Mouse (Mus musculus) neural tube, embryonic 14.5 days (tissue): Measurements from ENCODE around the gene Isca1. TPM values are rescaled to one million over a fixed set of nuclear protein-coding genes. Genes with fewer than 3 reads are reported as not detected.
"Not testable (repeated sequence)": the region's sequence is repeated elsewhere in the genome, so short reads cannot be mapped to it uniquely, and the experiment has no call there.

ENCODE experiments used
- ATAC-seq: fragments of 200-750 bp; cut with Nextera tagmentation; 2 replicates; pipeline ENCODE4 v1.8.0; 2017; ENCODE audit warnings: low read depth, mild to moderate bottlenecking, moderate TSS enrichment, moderate library complexity
- H3K27ac ChIP-seq: fragments of 300-500 bp; sonication (generic); 2 replicates; pipeline ENCODE4 v1.5.1; 2014; ENCODE audit warnings: low read depth, mild to moderate bottlenecking, control low read depth, low read length, moderate library complexity, mixed read lengths
- H3K27me3 ChIP-seq: fragments of 300-500 bp; sonication (generic); 2 replicates; pipeline ENCODE4 v1.6.1; 2014; ENCODE audit warnings: low read length; ENCODE audit not compliant: control insufficient read depth, insufficient read depth
- H3K36me3 ChIP-seq: fragments of 300-500 bp; sonication (generic); 2 replicates; pipeline ENCODE4 v1.6.1; 2014; ENCODE audit warnings: low read length, mixed read lengths; ENCODE audit not compliant: control insufficient read depth, insufficient read depth
- H3K4me1 ChIP-seq: fragments of 300-500 bp; sonication (generic); 2 replicates; pipeline ENCODE4 v1.6.1; 2014; ENCODE audit warnings: low read length; ENCODE audit not compliant: control insufficient read depth, insufficient read depth
- H3K4me2 ChIP-seq: fragments of 300-500 bp; sonication (generic); 2 replicates; pipeline ENCODE4 v1.6.1; 2014; ENCODE audit warnings: mild to moderate bottlenecking, low read depth, low read length, control low read depth
- H3K4me3 ChIP-seq: fragments of 300-500 bp; sonication (generic); 2 replicates; pipeline ENCODE4 v1.5.1; 2014; ENCODE audit warnings: low read depth, low read length, control low read depth, mixed read lengths
- H3K9ac ChIP-seq: fragments of 300-500 bp; sonication (generic); replicated peaks from 2 replicates; pipeline ENCODE4 v1.6.1; 2014; ENCODE audit warnings: low read depth, mild to moderate bottlenecking, control low read depth, low read length, mixed read lengths
- H3K9me3 ChIP-seq: fragments of 300-500 bp; sonication (generic); 2 replicates; pipeline ENCODE4 v1.6.1; 2016; ENCODE audit warnings: low read length; ENCODE audit not compliant: control insufficient read depth
- WGBS: fragments of 180-500 bp; shearing (Covaris S2); extraction: QIAGEN DNeasy Blood & Tissue Kit; methylation state at CpG from one replicate; pipeline ENCODE4 v1.1.7; 2014; 5-methylcytosine and 5-hydroxymethylcytosine counted together
- polyA plus RNA-seq: library from polyadenylated mRNA; unstranded; fragments of >200 nt; fragmentation: Nextera tagmentation; extraction: Ambion mirVana; gene quantifications from 2 replicates; pipeline ENCODE4 v1.2.1, GENCODE M21; 2014

The Isca1 gene
- polyA plus RNA-seq, 1 experiment from 2014 or later: 200 TPM

DNA sequence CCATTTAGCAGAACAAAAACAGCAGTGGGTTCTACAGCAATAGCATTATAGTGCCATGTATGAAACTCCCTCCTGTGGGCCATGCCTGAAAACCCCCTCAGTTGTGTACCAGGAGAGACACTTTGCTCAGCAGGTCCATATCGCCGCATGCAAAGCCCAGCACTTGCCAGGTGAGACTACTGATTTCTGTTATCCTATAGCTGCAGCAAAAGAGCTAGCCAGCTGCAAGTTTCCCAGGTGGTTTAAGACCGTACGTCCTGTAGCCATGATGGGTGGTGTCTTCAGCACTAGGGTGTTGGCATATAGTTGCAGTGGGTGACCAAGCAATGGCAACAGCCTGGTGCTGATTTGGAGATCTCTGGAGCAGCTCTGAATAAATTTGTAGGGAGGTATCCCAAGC, 30.2 kb downstream of the Isca1 start:
- no peak overlapping the region for H3K9ac ChIP-seq
- no peak overlapping the region for H3K4me3 ChIP-seq
- H3K4me1 ChIP-seq: no peaks in the 10 kb centered on the region
- H3K9me3 ChIP-seq: no peaks in the 10 kb centered on the region
- H3K36me3 ChIP-seq: no peaks in the 10 kb centered on the region
- ATAC-seq: no peak
- no peaks in the 10 kb centered on the region for H3K27me3 ChIP-seq
- no peak overlapping the region for H3K4me2 ChIP-seq
- 98% methylated on average over 4 of the region's 4 CpGs for WGBS
- no peak overlapping the region for H3K27ac ChIP-seq

DNA sequence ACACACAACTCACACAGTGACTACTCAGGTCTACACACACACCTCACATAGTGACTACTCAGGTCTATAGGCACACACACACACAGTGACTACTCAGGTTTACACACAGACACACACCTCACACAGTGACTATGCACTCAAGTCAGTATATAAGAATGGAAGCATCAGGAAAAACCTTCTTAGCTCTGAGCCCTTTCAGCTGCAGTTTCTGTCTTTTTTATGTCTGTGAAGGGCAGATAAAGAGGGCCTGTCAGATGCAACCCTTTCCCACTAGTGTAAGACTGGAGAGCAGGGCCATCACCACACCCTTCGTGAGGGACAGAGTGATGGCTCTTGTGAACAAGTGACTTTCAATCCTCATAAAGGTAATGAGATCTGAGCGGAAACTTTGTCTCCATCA, 31.2 kb downstream of the Isca1 start:
- H3K27me3 ChIP-seq: no peaks in the 10 kb centered on the region
- no peak overlapping the region for H3K4me2 ChIP-seq
- no peak overlapping the region for H3K9ac ChIP-seq
- no peaks in the 10 kb centered on the region for H3K4me1 ChIP-seq
- no peaks in the 10 kb centered on the region for H3K36me3 ChIP-seq
- ATAC-seq: no peak
- H3K9me3 ChIP-seq: no peaks in the 10 kb centered on the region
- 90% methylated on average over 2 of the region's 2 CpGs for WGBS
- H3K27ac ChIP-seq: no peak overlapping the region
- no peak overlapping the region for H3K4me3 ChIP-seq

DNA sequence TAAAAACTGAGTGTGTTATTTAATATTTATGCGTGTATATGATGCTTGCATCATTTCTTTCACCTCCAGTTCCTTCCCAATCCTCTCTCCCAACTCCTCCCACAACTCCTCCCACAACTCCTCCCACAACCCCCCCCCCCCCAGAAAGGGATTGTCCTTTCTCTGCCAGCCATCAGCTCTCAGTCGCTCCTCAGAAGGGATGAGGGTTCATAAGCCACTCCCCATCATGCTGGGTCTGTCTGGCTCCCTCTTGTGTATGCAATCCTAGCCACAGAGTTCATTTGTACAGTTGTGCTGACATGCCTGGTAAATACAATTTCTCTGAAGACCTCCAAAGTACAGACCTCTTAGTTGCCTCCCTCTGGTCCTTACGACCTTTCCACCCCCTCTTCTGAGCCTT, 34.4 kb downstream of the Isca1 start:
- H3K4me2 ChIP-seq: no peak overlapping the region
- no peaks in the 10 kb centered on the region for H3K36me3 ChIP-seq
- H3K27ac ChIP-seq: no peak overlapping the region
- H3K4me1 ChIP-seq: no peaks in the 10 kb centered on the region
- peak; percentile 38; the same call in 1 of the 2 replicates for ATAC-seq
- no peaks in the 10 kb centered on the region for H3K27me3 ChIP-seq
- no peak overlapping the region for H3K9ac ChIP-seq
- H3K4me3 ChIP-seq: no peak overlapping the region
- no peaks in the 10 kb centered on the region for H3K9me3 ChIP-seq
- 35% methylated on average over 3 of the region's 3 CpGs for WGBS

DNA sequence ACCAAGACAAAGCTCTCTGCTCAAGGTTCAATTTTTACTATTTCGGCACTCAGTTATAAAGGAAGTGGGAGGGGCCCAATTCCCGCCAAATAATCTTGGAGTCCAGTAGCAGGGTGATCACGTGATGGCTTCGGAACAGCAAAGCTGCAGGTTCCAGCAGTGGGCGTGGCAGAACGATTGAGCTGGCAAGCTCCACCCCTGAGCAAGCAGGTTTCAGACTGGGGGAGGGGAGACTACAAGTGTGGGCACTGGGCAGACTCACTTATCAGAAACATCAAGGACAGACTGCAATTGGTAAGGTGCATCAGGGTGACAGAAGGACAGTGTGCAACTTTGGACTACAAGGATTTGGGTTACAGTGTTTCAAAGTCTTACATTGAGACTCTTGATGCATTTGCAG, 35.3 kb downstream of the Isca1 start:
- H3K9ac ChIP-seq, ATAC-seq, H3K4me1 ChIP-seq, H3K4me2 ChIP-seq, H3K9me3 ChIP-seq, H3K36me3 ChIP-seq, H3K27ac ChIP-seq, H3K4me3 ChIP-seq, H3K27me3 ChIP-seq: not testable (repeated sequence)
- WGBS: 47% methylated on average over 6 of the region's 6 CpGs

DNA sequence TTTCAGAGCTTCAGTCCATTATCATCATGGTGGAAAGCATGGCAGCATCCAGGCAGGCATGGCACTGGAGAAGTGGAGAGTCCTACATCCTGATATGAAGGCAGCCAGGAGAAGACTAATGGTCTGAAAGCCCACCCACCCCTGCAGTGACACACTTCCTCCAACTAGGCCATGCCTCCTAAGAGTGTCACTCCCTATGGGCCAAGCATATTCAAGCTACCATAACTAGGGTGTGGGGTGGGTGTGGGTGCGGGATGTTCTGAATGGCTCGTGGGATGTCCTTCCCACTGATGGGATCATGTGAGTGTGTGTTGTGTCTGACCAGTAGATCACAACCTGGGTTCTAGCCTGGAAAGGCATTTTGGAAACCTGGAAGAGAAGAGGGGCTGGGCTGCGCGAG, 35.7 kb downstream of the Isca1 start:
- Histone ChIP-seq H3K27me3 (no peaks in the 10 kb centered on the region), H3K9me3 (no peaks in the 10 kb centered on the region), H3K4me2 (no peak overlapping the region), H3K36me3 (no peaks in the 10 kb centered on the region), H3K27ac (no peak overlapping the region), H3K9ac (no peak overlapping the region), H3K4me1 (no peaks in the 10 kb centered on the region), H3K4me3 (no peak overlapping the region)
- WGBS: 75% methylated on average over 3 of the region's 4 CpGs
- no peak for ATAC-seq

DNA sequence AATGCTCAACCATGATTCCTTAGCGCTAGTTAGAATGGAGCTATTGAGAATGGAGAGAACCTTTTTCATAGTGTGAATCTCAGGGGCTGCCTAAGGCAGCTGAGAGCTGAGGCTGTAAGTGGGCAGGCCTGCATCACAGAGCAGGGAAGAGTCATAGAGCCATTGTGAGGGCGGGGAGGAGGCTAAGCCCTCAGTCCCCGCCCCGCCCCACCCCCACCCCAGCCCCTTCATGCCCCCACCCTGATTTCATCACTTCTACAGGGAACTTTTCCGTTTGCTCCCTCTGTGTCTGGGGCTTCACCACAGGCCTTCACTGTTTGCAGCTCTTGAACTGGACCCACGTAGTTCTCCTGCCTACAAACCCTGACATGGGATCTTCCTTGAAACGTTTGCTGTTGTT, 38.0 kb downstream of the Isca1 start, which contains the start of gene Spata31d1d:
Gene Spata31d1d, minus strand, starts transcription at position 101 of the 400 bp plus-strand sequence.
- no peaks in the 10 kb centered on the region for H3K4me1 ChIP-seq
- no peaks in the 10 kb centered on the region for H3K9me3 ChIP-seq
- WGBS: 47% methylated on average over 7 of the region's 7 CpGs
- H3K4me2 ChIP-seq: no peak within 1 kb of the TSS
- H3K27ac ChIP-seq: no peak within 1 kb of the TSS
- no peak within 1 kb of the TSS for H3K9ac ChIP-seq
- H3K36me3 ChIP-seq: no peaks in the 10 kb centered on the region
- no peaks in the 10 kb centered on the region for H3K27me3 ChIP-seq
- H3K4me3 ChIP-seq: no peak within 1 kb of the TSS
- no peak for ATAC-seq

DNA sequence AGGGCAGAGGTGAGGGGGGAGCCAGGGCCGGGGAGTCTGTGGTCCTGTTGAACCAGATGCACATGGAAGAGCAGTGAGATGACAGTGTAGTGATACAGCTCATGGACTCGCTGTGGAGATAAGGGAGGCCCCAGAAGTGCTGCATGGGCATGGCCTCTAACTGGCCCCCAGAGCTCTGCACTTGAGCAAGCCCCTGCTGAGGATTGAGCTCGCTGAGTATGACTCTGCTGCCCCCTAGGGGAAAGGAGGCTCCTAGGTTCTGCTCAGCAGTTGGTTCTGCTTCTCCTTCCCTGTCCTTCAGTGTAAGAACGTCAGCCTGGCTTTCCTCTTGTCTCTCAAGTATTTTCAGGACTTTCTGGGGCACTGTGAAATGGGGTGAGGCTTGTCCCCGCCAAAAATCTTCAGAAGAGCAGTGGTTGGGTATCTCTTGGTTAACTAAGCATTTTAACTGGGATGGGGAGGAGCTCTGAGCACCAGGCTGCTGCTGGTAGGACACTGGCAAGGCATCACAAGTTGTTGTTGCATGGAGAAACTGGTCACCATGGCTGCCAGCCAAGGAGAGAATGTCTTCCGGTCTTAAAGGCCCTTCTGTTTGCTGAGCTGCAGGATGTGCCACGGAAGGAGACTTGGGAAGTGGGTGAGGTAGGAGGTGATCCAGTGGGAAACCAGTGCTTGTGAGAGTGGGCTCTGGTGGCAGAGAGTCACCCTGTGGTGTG, 41.1 kb downstream of the Isca1 start:
- ATAC-seq: peak; percentile 87
- no peaks in the 10 kb centered on the region for H3K27me3 ChIP-seq
- no peaks in the 10 kb centered on the region for H3K36me3 ChIP-seq
- no peak overlapping the region for H3K4me3 ChIP-seq
- no peak overlapping the region for H3K9ac ChIP-seq
- no peaks in the 10 kb centered on the region for H3K4me1 ChIP-seq
- no peak overlapping the region for H3K4me2 ChIP-seq
- no peaks in the 10 kb centered on the region for H3K9me3 ChIP-seq
- H3K27ac ChIP-seq: no peak overlapping the region
- 32% methylated on average over 7 of the region's 7 CpGs for WGBS

DNA sequence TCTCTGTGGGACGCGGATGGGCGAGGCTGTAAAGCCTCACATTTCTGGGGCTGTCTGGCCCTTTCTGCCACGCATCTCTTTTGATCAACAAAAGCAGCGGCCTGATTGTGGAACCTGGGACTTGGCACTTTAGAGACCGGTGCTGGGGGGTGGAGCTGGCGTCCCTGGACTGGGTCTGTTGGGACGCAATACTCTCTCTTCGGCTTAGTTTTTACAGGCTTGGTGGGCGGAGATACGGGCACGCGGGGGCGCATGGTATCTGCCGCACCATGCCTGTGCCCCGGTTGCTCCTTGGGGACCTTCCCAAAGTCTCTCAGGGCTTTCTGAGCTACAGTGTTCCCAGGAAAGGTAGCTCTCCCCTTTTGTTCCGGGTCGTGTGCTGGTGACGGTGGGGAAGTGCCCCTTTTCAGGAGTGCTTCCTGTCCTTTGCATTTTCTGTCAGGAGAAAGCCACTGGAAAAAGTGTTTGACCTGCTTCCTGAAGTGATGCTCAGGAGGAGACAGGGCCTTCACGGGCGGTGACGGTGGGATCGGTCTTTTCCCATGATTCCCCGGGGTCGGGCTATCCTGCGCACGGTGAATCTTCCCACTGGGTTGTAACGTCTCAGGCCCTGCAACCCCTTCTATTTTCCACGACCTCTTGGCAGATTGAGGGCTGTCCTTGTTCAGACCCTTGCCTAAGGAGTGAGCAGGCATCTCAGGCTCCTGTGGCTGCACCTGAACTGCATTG, 43.3 kb downstream of the Isca1 start:
- H3K4me2 ChIP-seq: peak overlapping the region; percentile 31
- H3K27ac ChIP-seq: no peak overlapping the region
- H3K4me1 ChIP-seq: no peaks in the 10 kb centered on the region
- 25% methylated on average over 29 of the region's 29 CpGs for WGBS
- no peaks in the 10 kb centered on the region for H3K36me3 ChIP-seq
- H3K9me3 ChIP-seq: no peaks in the 10 kb centered on the region
- no peak overlapping the region for H3K9ac ChIP-seq
- no peak overlapping the region for H3K4me3 ChIP-seq
- H3K27me3 ChIP-seq: no peaks in the 10 kb centered on the region
- ATAC-seq: no peak

DNA sequence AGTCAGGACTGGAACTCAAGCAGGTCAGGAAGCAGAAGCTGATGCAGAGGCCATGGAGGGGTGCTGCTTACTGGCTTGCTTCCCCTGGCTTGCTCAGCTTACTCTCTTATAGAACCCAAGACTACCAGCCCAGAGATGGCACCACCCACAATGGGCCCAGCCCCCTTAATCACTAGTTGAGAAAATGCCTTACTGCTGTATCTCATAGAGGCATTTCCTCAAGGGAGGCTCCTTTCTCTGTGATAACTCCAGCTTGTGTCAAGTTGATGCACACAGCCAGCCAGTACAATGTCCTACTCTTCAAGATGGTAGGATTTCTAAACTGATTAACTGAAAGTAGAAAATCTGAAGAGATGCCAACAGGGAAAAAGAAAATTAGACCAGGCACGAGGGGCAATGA, 47.5 kb downstream of the Isca1 start:
- H3K27me3 ChIP-seq, H3K4me2 ChIP-seq, H3K9me3 ChIP-seq, H3K4me1 ChIP-seq, ATAC-seq, H3K36me3 ChIP-seq, H3K9ac ChIP-seq, H3K27ac ChIP-seq, H3K4me3 ChIP-seq: not testable (repeated sequence)
- WGBS: 84% methylated on average over 1 of the region's 1 CpGs
